ENCODE assay signal across 8 mouse cellular contexts in the genomic region with DNA sequence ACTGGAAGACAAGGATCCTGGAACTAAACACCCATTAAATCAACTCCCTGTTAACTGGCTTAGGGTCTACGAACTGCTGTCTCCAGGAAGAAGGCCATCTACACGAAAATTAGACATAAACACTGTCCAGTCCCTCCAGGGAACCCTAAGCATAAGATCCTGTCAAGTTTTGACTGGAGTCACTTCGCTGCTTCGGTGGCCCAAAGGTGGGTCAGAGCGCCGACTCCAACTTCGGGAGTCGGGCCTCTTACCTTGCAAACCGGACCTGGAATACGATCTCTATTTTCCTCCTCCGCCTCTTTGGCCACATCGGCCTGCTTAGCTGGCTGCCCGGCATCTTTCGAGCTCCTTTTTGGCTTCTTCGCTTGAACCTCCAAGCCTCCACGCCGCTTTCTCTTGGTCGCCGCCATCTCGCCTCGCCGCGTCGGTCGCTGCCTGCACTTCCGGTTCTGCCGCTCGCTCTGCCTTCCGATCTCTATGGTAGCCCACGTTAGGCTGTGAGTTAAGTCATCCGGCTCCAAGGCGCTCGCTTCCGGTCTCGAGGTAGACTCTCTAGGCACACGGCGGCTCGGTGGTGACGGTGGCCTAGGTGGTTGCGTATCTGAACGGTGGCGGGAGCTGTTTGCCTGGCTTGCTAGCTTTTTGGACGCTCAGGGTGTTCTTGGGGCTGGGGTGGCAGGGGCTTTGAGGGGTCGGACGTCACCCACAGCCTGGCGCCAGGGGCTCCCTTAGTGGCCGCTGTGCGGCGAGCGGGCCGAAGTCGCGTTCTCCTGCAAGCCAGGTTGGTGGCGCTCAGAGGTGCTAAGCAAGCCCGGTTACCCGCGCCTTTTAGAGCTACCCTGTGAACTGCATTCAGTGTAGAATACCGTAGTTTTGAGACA. TPM values are rescaled to one million over a fixed set of nuclear protein-coding genes. Genes with fewer than 3 reads are reported as not detected.
A peak's percentile ranks its signal among the peaks of the same experiment; 100 is the strongest.
DNase-seq lines count a peak whose midpoint lies in the region; ATAC-seq lines count a peak whose summit lies in the region.

A gene (minus strand): TSS at position 464 of the 881 bp plus-strand sequence.
A gene (plus strand): TSS at position 535 of the 881 bp plus-strand sequence.

- peak within 1 kb of the TSS; percentile 94 for H3K4me2 ChIP-seq in intestine, embryonic 14.5 days (ENCODE audit: low read length)

- peak within 1 kb of the TSS; percentile 62 for H3K27ac ChIP-seq in intestine, embryonic 14.5 days (ENCODE audit: low read depth)

- H3K4me3 ChIP-seq in intestine, embryonic 14.5 days (ENCODE audit: low read depth, low read length) = peak within 1 kb of the TSS; percentile 90

- WGBS in intestine, embryonic 14.5 days = under 1% methylated on average over 58 of the region's 58 CpGs

- ATAC-seq in intestine, embryonic 14.5 days (replicated peaks; ENCODE audit: low FRiP score, low TSS enrichment, low read depth) = peak; percentile 100

- H3K9me3 ChIP-seq in intestine, embryonic 14.5 days (ENCODE audit: control insufficient read depth, low read length) = no peaks in the 10 kb centered on the region

- H3K9ac ChIP-seq in intestine, embryonic 14.5 days (ENCODE audit: low read length) = peak within 1 kb of the TSS; percentile 88

- H3K27me3 ChIP-seq in intestine, embryonic 14.5 days (replicated peaks; ENCODE audit: control insufficient read depth, insufficient read depth, low read length) = no peaks in the 10 kb centered on the region

- intact Hi-C loops in left cerebral cortex, postnatal 14 days (cut with DNase I) = loop anchor here (10.0 kb wide), 2 partner anchors 499 to 899 kb away; a partner anchor contains a TSS

- peaks cover 20% of the 10 kb centered on the region for H3K4me1 ChIP-seq in intestine, embryonic 14.5 days (replicated peaks; ENCODE audit: control insufficient read depth, insufficient read depth, low read length)

- DNase-seq in adrenal gland, adult 18-20 months (ENCODE audit: low spot score in 2 of 2) = peak; percentile 79 to 85
- peak; percentile 97 for DNase-seq in embryo, embryonic 11 days
- peak; percentile 91 for DNase-seq in gastrocnemius, postnatal 25 days
- DNase-seq in intestine, embryonic 14.5 days (ENCODE audit: low spot score) = peak; percentile 98
- peak; percentile 97 for DNase-seq in left cerebral cortex, postnatal 14 days (ENCODE audit: low spot score in 2 of 2)
- peak; percentile 95 for DNase-seq in mesoderm, embryonic 11.5 days (ENCODE audit: low read depth, low spot score)
- peak; percentile 95 to 96 for DNase-seq in right cerebral cortex, postnatal 36 days (ENCODE audit: low spot score in 2 of 2)
- DNase-seq in yolk sac, embryonic 10.5 days (ENCODE audit: low spot score) = peak; percentile 93

- peaks cover 49% of the 10 kb centered on the region for H3K36me3 ChIP-seq in intestine, embryonic 14.5 days (ENCODE audit: control insufficient read depth, insufficient read depth, low read length)

RNA-seq across cellular contexts. Expression of the first gene that starts in this region (rescaled TPM):
- 10 to 100 TPM; 49.7 to 51.4 TPM for total RNA-seq in adrenal gland, adult 18-20 months (2021)
- total RNA-seq in gastrocnemius, postnatal 25 days (2021) = 10 to 100 TPM; 14.3 to 16.4 TPM
- 120 and 123 TPM in 2 replicates for polyA plus RNA-seq in intestine, embryonic 14.5 days (2014; fragmentation: Nextera tagmentation; extraction: Ambion mirVana)
- total RNA-seq in left cerebral cortex, postnatal 14 days (2021) = 10 to 100 TPM; 18.9 to 24.2 TPM

RNA-seq across cellular contexts. Expression of the second gene that starts in this region (rescaled TPM):
- 10 to 100 TPM; 12.0 to 15.3 TPM for total RNA-seq in adrenal gland, adult 18-20 months (2021)
- total RNA-seq in gastrocnemius, postnatal 25 days (2021) = 1 to 10 TPM; 3.5 to 4.7 TPM
- 20.2 and 27.8 TPM in 2 replicates for polyA plus RNA-seq in intestine, embryonic 14.5 days (2014; fragmentation: Nextera tagmentation; extraction: Ambion mirVana)
- 10 to 100 TPM; 12.2 to 14.7 TPM for total RNA-seq in left cerebral cortex, postnatal 14 days (2021)

Comparison
In these comparisons a context has a peak if more than half of its experiments do, and no peak if none do; other contexts are left out.
1. Peak in every context shown above with its lines: DNase-seq, ATAC-seq, H3K4me3 ChIP-seq and H3K27ac ChIP-seq.